Mouse (Mus musculus) thymus, postnatal 4 days (tissue): ENCODE data around the gene Gm5458.
"Not testable (repeated sequence)": the region's sequence is repeated elsewhere in the genome, so short reads cannot be mapped to it uniquely, and the experiment has no call there.

Experiments used
- DNase-seq: peaks from one replicate; pipeline ENCODE4 v3.0.0; 2021

Gm5458 gene

DNA sequence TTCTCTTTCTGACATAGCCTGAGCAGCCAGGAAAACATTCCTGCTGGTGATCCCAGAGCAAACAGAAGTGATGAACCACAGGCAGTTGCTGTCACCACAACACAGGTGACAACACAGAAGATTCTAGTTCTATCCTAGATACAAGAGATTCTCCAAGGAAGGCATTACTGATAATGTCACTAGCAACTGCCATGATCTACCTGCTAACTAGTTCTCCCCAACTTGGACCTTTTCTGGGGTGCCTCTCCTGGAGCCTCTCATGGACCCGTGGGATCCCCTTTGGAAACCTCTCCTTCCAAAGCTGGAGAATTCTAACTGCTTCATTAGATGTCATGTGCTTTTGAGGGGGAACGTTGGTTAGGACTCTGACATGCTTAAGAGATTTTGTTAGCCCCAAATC, at the start of gene Gm5458:
TSS of gene Gm5458 (minus strand) at position 101 of the 400 bp plus-strand sequence.
- not testable (repeated sequence) for DNase-seq

DNA sequence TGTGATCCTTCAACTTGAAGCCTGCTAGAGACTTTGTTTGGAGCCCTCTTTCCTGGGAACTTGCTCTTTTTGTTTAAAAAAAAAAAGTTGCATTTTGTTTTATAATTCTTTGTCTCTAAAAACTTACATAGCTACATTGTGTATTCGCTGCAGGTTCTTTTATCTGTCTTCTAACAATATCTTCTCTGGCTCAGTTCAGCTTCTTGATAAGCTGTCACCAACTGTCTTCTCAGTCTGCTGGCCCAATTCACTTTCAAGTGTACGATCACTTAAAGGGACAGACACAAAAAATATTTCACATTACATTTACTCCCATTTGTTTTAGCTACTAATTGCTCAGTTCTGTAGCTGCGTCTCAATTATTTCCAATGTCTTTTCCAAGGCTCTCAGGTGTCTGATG, 43.9 kb upstream of the Gm5458 start:
- no peak for DNase-seq

DNA sequence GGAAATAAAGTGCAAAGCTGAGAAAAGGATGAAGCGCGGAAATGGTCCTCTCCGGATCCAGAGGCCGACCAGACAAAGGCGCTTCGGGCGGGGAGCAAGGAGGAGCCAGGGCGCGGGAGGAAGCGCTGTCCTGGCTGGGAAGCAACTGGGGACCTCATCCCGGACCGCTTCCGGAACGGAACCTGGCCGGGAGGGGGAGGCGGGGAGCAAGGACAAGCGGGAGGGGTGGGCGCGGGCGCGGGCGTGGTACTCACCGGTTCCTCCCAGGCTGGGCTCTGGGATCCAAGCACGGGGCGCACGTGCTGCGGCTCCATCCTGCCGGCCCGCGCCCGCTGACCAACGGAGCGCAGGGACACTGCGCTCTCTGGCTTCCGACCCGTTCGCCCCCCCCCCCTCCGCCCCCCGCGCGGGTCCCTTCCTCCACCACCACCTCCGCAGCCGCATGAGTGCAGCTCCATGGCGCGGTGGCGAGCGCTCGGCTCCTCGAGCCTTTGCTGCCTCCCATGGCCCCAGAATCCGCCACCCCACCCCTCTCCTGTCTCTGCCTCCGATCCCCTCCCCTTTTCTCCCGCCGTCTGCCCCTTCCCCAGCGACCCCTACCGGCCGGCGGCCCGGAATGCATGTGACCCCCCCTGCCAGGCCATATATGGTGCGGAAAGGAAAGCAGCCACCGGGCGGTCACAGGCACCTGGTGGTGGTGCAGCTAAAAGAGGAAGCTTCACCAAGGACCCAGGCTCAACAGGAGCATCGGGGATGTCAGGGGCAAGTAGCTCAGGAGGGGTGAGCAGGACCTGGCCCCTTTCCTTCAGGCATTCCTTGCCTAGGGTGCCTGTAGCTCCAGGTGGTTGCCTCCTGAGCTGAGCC, 17.3 kb downstream of the Gm5458 start, which contains the start of gene Gm2237:
TSS of gene Gm2237 (minus strand) at position 332 of the 864 bp plus-strand sequence.
- peak; percentile 45 for DNase-seq

DNA sequence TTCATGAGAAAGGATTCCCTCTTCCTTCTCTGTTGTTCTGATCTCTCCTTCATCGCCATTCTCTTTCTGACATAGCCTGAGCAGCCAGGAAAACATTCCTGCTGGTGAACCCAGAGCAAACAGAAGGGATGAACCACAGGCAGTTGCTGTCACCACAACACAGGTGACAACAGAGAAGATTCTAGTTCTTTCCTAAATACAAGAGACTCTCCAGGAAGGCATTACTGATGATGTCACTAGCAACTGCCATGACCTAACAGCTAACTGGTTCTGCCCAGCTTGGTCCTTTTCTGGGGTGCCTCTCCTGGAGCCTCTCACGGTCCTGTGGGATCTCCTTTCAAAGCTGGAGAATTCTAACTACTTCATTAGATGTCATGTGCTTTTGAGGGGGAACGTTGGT, 52.5 kb downstream of the Gm5458 start, which contains the start of gene Gm2244:
TSS of gene Gm2244 (minus strand) at position 101 of the 400 bp plus-strand sequence.
- DNase-seq = not testable (repeated sequence)
